Mouse (Mus musculus): ENCODE measurements around the gene Cdca4. TPM values are rescaled to one million over a fixed set of nuclear protein-coding genes. Genes with fewer than 3 reads are reported as not detected.

Cdca4 gene
- 8.8 TPM for polyA plus RNA-seq (2014; fragmentation: Illumina TruSeq; extraction: RNeasy Lipid Tissue Mini Kit (QIAGEN cat#74804); ENCODE audit: low read depth, low replicate concordance)

DNA sequence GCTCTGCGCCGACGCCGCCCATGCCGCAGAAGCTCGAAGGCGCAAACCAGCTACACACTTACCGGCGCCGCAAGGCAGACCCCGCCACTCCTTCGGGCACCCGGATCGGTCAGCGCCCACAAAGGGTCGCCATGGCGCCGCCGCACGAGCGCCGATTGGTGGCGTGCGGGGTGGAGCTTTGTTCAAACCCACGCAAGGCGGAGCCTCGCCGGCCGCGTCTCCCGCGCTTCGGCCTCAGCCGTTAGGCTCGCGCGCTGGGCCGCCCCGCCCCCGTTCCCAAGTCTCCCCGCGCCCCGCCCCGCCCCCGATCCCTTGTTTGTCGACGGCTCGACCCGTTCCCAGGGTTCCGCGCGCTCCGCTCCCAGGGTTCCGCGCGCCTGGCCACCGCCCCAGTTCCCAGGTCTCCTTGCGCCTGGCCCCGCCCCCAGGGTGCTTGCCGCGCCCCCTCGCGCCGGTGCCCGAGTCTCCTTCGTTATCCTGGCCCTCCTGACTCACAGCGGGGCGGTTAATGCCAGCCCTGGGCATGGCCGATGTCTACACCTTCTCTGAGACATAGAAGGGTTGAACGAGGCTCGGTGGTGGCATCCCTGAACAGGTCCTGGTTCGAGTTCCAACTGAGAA, at the start of gene Cdca4:
Gene Cdca4 (minus strand): TSS at position 180 of the 621 bp plus-strand sequence.

DNA sequence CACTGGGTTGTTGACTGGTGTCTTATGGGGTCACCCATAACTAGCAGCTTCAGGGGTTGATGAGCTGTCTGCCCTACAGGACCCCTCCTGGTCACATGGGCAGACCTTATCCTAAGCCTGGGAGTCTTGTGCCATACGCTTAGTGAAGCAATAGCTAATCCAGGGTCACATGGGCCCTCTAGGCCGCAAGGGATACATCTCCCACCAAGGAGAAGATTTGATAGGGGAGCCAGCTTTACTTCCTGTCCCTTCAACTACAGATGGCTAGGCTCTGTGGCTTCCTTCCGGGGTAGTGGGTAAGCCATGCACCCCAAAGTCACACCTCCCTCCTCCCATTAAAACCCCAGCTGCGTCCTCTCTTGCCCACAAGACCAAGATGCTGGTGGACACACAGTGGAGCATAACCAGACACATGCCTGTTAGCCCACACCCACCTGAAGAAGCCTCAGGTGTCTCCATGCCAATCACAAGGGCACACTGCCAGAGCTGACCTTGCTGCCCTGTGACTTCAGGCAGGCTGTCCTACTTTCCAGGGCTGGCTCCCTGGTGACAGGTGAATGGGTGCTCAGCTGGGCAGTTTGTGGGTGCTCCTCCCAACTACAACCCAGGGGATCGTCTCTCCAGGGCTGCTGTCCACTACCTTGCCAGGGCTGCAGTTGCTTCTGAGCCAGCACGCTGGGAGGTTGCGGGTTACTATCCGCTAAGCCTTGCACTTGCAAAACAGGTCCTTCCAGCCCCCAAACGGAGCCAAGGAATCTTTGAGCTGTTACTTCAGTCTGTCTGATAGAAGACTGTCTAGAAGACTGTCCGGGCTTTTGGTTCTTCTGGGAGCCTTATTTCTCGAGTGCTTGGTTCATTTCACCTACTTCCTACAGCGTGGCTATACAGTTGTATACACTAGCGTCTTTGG, 39.2 kb upstream of the Cdca4 start, which contains the start of gene Gpr132:
Gene Gpr132 (minus strand): TSS at position 51 of the 910 bp plus-strand sequence.

DNA sequence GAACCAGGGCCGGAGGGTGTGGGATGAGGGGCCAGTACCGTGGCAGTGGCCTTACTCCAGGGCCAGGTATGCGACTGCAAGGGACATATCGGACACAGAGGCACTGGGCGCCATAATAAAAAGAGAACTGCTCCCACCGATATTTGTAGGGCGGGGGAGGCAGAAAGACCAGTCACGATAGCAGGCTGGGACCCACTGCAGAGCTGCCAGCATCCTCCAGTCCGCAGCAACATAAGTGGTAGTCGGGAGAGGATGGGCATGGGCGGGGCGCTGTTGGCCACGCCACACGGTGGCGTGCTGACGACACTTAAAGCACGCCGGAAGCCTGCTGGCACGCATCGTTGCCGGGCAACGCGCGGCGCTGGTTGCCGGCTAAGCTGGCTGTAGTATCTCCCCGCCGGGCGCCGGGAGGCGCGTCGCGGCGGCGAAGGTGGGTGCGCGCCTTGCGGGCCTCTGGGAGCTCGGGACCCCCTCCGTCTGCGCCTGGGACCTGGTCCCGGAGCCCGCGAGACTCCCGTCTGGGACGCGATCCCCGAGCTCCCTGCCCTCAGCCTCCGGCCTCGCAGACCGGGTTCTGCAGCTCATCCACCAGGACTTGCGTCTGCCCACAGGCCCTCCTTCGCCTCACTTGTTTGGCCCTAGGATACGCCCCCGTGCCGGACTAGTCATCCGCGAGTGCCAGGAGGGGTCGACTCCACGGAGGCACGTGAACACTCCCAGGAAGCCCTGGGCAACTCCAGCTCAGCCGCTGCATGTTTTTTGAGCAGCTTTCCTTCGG, 20.4 kb downstream of the Cdca4 start, which contains the start of gene Clba1:
Gene Clba1 (plus strand): TSS at position 351 of the 778 bp plus-strand sequence.

DNA sequence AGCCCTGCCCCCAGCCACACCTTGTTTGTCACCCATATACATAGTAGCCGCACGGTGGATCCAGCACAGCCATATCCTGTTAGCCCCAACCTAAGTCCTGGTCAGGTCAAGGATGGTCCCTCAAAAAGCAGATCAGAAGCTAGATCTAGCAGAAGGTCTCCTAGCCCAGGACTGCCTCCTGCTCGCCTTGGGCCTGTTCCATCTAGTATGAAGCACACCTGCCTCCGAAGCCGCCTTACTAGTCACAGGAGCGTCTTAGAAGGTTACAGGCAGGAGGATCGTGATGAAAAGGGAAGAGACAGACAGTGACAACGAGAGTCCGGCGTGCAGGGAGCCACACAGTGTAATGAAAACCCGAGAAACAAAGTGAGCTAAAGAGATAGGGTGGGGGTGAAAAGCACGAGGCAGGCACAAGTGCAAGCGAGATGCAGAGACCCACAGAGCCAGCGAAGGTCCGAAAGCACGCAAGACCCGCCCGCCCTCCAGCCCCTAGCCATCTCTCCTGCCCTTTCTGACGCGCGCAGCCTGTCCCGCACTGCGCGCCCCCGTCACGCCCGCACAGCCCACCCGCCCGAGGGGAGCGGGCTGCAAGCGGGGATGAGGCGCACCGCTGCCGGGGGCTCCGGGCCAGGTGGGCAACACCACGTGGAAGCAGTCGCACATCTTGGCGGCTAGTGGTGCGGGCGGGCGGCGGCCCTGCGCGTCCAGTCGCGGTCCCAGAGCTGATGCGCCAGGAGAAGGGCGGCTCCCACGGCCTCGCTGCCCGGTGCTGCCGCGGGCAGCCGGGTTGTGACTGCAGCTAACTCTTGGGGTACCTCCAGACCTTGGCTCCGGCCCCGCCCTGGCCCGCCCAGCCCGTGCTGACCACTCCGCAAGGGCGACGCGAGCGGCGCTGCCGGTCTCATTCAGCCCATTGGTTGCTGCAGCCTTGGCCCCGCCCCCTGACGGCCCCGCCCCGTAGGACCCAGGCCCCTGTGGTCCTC, 27.1 kb downstream of the Cdca4 start, which contains the start of gene Ahnak2:
Gene Ahnak2 (minus strand): TSS at position 794 of the 983 bp plus-strand sequence.

Other genes with a start within 250 kb of the Cdca4 start
- gene Inf2, start 240.6 kb downstream of the Cdca4 start, polyA plus RNA-seq (2014; fragmentation: Illumina TruSeq; extraction: RNeasy Lipid Tissue Mini Kit (QIAGEN cat#74804); ENCODE audit: low read depth, low replicate concordance) = 2.2 TPM
- 0.41 TPM for gene Adssl1, start 209.4 kb downstream of the Cdca4 start, polyA plus RNA-seq (2014; fragmentation: Illumina TruSeq; extraction: RNeasy Lipid Tissue Mini Kit (QIAGEN cat#74804); ENCODE audit: low read depth, low replicate concordance)
- 1.9 TPM for gene Siva1, start 184.7 kb downstream of the Cdca4 start, polyA plus RNA-seq (2014; fragmentation: Illumina TruSeq; extraction: RNeasy Lipid Tissue Mini Kit (QIAGEN cat#74804); ENCODE audit: low read depth, low replicate concordance)
- 7.6 TPM for gene Akt1, start 154.5 kb downstream of the Cdca4 start, polyA plus RNA-seq (2014; fragmentation: Illumina TruSeq; extraction: RNeasy Lipid Tissue Mini Kit (QIAGEN cat#74804); ENCODE audit: low read depth, low replicate concordance)
- 0.91 TPM for gene Zbtb42, start 150.6 kb downstream of the Cdca4 start, polyA plus RNA-seq (2014; fragmentation: Illumina TruSeq; extraction: RNeasy Lipid Tissue Mini Kit (QIAGEN cat#74804); ENCODE audit: low read depth, low replicate concordance)
- 23.2 TPM for gene Cep170b, start 109.0 kb downstream of the Cdca4 start, polyA plus RNA-seq (2014; fragmentation: Illumina TruSeq; extraction: RNeasy Lipid Tissue Mini Kit (QIAGEN cat#74804); ENCODE audit: low read depth, low replicate concordance)
- 0.60 TPM for gene Pld4, start 68.8 kb downstream of the Cdca4 start, polyA plus RNA-seq (2014; fragmentation: Illumina TruSeq; extraction: RNeasy Lipid Tissue Mini Kit (QIAGEN cat#74804); ENCODE audit: low read depth, low replicate concordance)
- 13.3 TPM for gene Ahnak2, start 26.8 kb downstream of the Cdca4 start, polyA plus RNA-seq (2014; fragmentation: Illumina TruSeq; extraction: RNeasy Lipid Tissue Mini Kit (QIAGEN cat#74804); ENCODE audit: low read depth, low replicate concordance)
- gene Clba1, start 20.5 kb downstream of the Cdca4 start, polyA plus RNA-seq (2014; fragmentation: Illumina TruSeq; extraction: RNeasy Lipid Tissue Mini Kit (QIAGEN cat#74804); ENCODE audit: low read depth, low replicate concordance) = 0.28 TPM
- gene Gpr132, start 38.8 kb upstream of the Cdca4 start, polyA plus RNA-seq (2014; fragmentation: Illumina TruSeq; extraction: RNeasy Lipid Tissue Mini Kit (QIAGEN cat#74804); ENCODE audit: low read depth, low replicate concordance) = 0.66 TPM
- gene Jag2, start 100.4 kb upstream of the Cdca4 start, polyA plus RNA-seq (2014; fragmentation: Illumina TruSeq; extraction: RNeasy Lipid Tissue Mini Kit (QIAGEN cat#74804); ENCODE audit: low read depth, low replicate concordance) = 0.09 TPM
- not detected for gene Nudt14, start 112.7 kb upstream of the Cdca4 start, polyA plus RNA-seq (2014; fragmentation: Illumina TruSeq; extraction: RNeasy Lipid Tissue Mini Kit (QIAGEN cat#74804); ENCODE audit: low read depth, low replicate concordance)
- 1.6 TPM for gene Btbd6, start 147.1 kb upstream of the Cdca4 start, polyA plus RNA-seq (2014; fragmentation: Illumina TruSeq; extraction: RNeasy Lipid Tissue Mini Kit (QIAGEN cat#74804); ENCODE audit: low read depth, low replicate concordance)
- 20.3 TPM for gene Brf1, start 171.3 kb upstream of the Cdca4 start, polyA plus RNA-seq (2014; fragmentation: Illumina TruSeq; extraction: RNeasy Lipid Tissue Mini Kit (QIAGEN cat#74804); ENCODE audit: low read depth, low replicate concordance)
- 6.5 TPM for gene Pacs2, start 185.1 kb upstream of the Cdca4 start, polyA plus RNA-seq (2014; fragmentation: Illumina TruSeq; extraction: RNeasy Lipid Tissue Mini Kit (QIAGEN cat#74804); ENCODE audit: low read depth, low replicate concordance)
- not detected for gene Tex22, start 245.1 kb upstream of the Cdca4 start, polyA plus RNA-seq (2014; fragmentation: Illumina TruSeq; extraction: RNeasy Lipid Tissue Mini Kit (QIAGEN cat#74804); ENCODE audit: low read depth, low replicate concordance)